Mouse (Mus musculus) CD4-positive, CD25-positive, alpha-beta regulatory T cell, adult 2 months (primary cell): ENCODE data around the gene Tmem217.
A peak's percentile ranks its signal among the peaks of the same experiment; 100 is the strongest.

Source experiments
- DNase-seq: peaks from one replicate; pipeline ENCODE4 v3.0.0-alpha.2; 2012; ENCODE audit warnings: low read depth, low spot score

The Tmem217 gene

GRCm38 (mm10) chr17:29552162-29552732, at the start of gene Tmem217:
Gene Tmem217, minus strand, starts transcription at chr17:29552385.
- DNase-seq: peak; percentile 65

GRCm38 (mm10) chr17:29601391-29601790, 49.2 kb upstream of the Tmem217 start:
- no peak for DNase-seq

GRCm38 (mm10) chr17:29599537-29599936, 47.4 kb upstream of the Tmem217 start:
- DNase-seq: no peak

GRCm38 (mm10) chr17:29599051-29599450, 46.9 kb upstream of the Tmem217 start:
- DNase-seq: no peak

GRCm38 (mm10) chr17:29596771-29597132, 44.6 kb upstream of the Tmem217 start:
- DNase-seq: no peak

GRCm38 (mm10) chr17:29595891-29596770, 43.9 kb upstream of the Tmem217 start:
- no peak for DNase-seq

- no peak for DNase-seq
These were observed 37.2 kb upstream of the Tmem217 start for GRCm38 (mm10) chr17:29589221-29589898.

GRCm38 (mm10) chr17:29586921-29587320, 34.7 kb upstream of the Tmem217 start:
- no peak for DNase-seq

- peak; percentile 35 for DNase-seq
These were observed 33.3 kb upstream of the Tmem217 start for GRCm38 (mm10) chr17:29585446-29585845.

GRCm38 (mm10) chr17:29584737-29585136, 32.6 kb upstream of the Tmem217 start:
- no peak for DNase-seq

- no peak for DNase-seq
These were observed 32.1 kb upstream of the Tmem217 start for GRCm38 (mm10) chr17:29584306-29584705.

- no peak for DNase-seq
These were observed 31.4 kb upstream of the Tmem217 start for GRCm38 (mm10) chr17:29583569-29583968.

- no peak for DNase-seq
These were observed 27.5 kb upstream of the Tmem217 start for GRCm38 (mm10) chr17:29579579-29580126.

- no peak for DNase-seq
These were observed 17.6 kb upstream of the Tmem217 start for GRCm38 (mm10) chr17:29569831-29570230.

- no peak for DNase-seq
These were observed 16.2 kb upstream of the Tmem217 start for GRCm38 (mm10) chr17:29568435-29568834.

GRCm38 (mm10) chr17:29565521-29565920, 13.3 kb upstream of the Tmem217 start:
- DNase-seq: no peak

GRCm38 (mm10) chr17:29558476-29558875, 6.3 kb upstream of the Tmem217 start:
- no peak for DNase-seq

GRCm38 (mm10) chr17:29556893-29557292, 4.7 kb upstream of the Tmem217 start:
- peak; percentile 21 for DNase-seq

- DNase-seq: no peak
These were observed 4.3 kb upstream of the Tmem217 start for GRCm38 (mm10) chr17:29556456-29556855.

- no peak for DNase-seq
These were observed 2.0 kb upstream of the Tmem217 start for GRCm38 (mm10) chr17:29554176-29554575.

GRCm38 (mm10) chr17:29551019-29551418, 1.2 kb downstream of the Tmem217 start:
- peak; percentile 65 for DNase-seq
